Mouse (Mus musculus): ENCODE results near the gene Cacna2d1.

DNA sequence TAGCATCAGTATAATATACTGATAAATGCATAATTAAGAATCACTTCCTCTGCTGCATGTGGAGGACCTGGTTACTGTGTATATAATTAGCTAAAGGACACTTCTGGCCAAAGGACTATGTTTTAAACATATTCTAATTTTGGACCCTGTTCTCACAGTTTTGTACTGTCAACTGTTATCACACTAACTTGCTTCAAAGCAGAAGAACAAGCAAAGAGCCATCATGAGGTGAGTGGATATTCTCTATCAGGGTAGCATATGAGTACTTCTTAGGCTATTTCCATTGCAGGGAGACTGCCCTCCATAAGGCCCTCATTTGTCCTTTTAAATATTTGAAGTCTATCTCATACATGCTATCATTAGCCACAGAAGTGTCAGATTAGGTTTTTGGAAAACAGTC is 480.2 kb downstream of the Cacna2d1 start:
- no peak for TF ChIP-seq CTCF (IDR thresholded peaks at IDR 0.05; ENCODE audit: low read depth, low read length)
- no peak for TF ChIP-seq GATA1 (IDR thresholded peaks at IDR 0.05; ENCODE audit: borderline replicate concordance, low read length)
- TF ChIP-seq POLR2AphosphoS5 (IDR thresholded peaks at IDR 0.05; ENCODE audit: insufficient replicate concordance, low read depth, low read length), result no peak
